Mouse (Mus musculus) lung, embryonic 14.5 days (tissue): Measurements from ENCODE around the gene Spcs2. TPM values are rescaled to one million over a fixed set of nuclear protein-coding genes. Genes with fewer than 3 reads are reported as not detected.
A peak's percentile ranks its signal among the peaks of the same experiment; 100 is the strongest.

Source experiments
- ATAC-seq: fragments of 200-750 bp; cut with Nextera tagmentation; 2 replicates; pipeline ENCODE4 v1.8.0; 2017; ENCODE audit warnings: mild to moderate bottlenecking, moderate TSS enrichment, moderate library complexity; ENCODE audit not compliant: insufficient read depth
- DNase-seq: peaks from one replicate; pipeline ENCODE4 v3.0.0-alpha.2; 2015
- H3K27ac ChIP-seq: fragments of 300-500 bp; sonication (generic); 2 replicates; pipeline ENCODE4 v1.5.1; 2014; ENCODE audit warnings: low read depth, mild to moderate bottlenecking, moderate library complexity
- H3K27me3 ChIP-seq: fragments of 300-500 bp; sonication (generic); 2 replicates; pipeline ENCODE4 v1.6.1; 2014; ENCODE audit warnings: low read length, control low read depth; ENCODE audit not compliant: insufficient read depth
- H3K36me3 ChIP-seq: fragments of 300-500 bp; sonication (generic); 2 replicates; pipeline ENCODE4 v1.6.1; 2014; ENCODE audit warnings: control low read depth; ENCODE audit not compliant: insufficient read depth
- H3K4me1 ChIP-seq: fragments of 300-500 bp; sonication (generic); 2 replicates; pipeline ENCODE4 v1.6.1; 2014; ENCODE audit warnings: antibody characterized with exemption, control low read depth; ENCODE audit not compliant: insufficient read depth
- H3K4me2 ChIP-seq: fragments of 300-500 bp; sonication (generic); 2 replicates; pipeline ENCODE4 v1.6.1; 2014; ENCODE audit warnings: mild to moderate bottlenecking
- H3K4me3 ChIP-seq: fragments of 300-500 bp; sonication (generic); 2 replicates; pipeline ENCODE4 v1.5.1; 2014; ENCODE audit warnings: low read depth, low read length
- H3K9ac ChIP-seq: fragments of 300-500 bp; sonication (generic); 2 replicates; pipeline ENCODE4 v1.6.1; 2014
- H3K9me3 ChIP-seq: fragments of 300-500 bp; sonication (generic); 2 replicates; pipeline ENCODE4 v1.6.1; 2016; ENCODE audit warnings: low read depth, low read length, control low read depth
- CTCF ChIP-seq: IDR thresholded peaks from 2 replicates; pipeline ENCODE4 v1.5.1; 2016; ENCODE audit warnings: antibody characterized with exemption, low read depth
- WGBS: fragments of 180-500 bp; shearing (Covaris S2); extraction: QIAGEN DNeasy Blood & Tissue Kit; methylation state at CpG from one replicate; pipeline ENCODE4 v1.1.7; 2014; 5-methylcytosine and 5-hydroxymethylcytosine counted together
- polyA plus RNA-seq: library from polyadenylated mRNA; unstranded; fragments of >200 nt; fragmentation: Nextera tagmentation; extraction: Ambion mirVana; gene quantifications from 2 replicates; pipeline ENCODE4 v1.2.1, GENCODE M21; 2014

Gene Spcs2
- polyA plus RNA-seq, 1 experiment from 2014 or later = 322 TPM

- H3K4me1 ChIP-seq = no peaks in the 10 kb centered on the region
- H3K27me3 ChIP-seq = no peaks in the 10 kb centered on the region
- no peak overlapping the region for H3K9ac ChIP-seq
- H3K4me2 ChIP-seq = no peak overlapping the region
- H3K4me3 ChIP-seq = no peak overlapping the region
- H3K9me3 ChIP-seq = no peaks in the 10 kb centered on the region
- TF ChIP-seq CTCF = no peak
- no peak for DNase-seq
- ATAC-seq = no peak
- no peak overlapping the region for H3K27ac ChIP-seq
- H3K36me3 ChIP-seq = no peaks in the 10 kb centered on the region
Observed at GRCm38 (mm10) chr7:99887743-99888142, 24.5 kb upstream of the Spcs2 start.

GRCm38 (mm10) chr7:99887230-99887735, 24.0 kb upstream of the Spcs2 start:
- no peaks in the 10 kb centered on the region for H3K4me1 ChIP-seq
- H3K9ac ChIP-seq = no peak overlapping the region
- H3K27me3 ChIP-seq = no peaks in the 10 kb centered on the region
- H3K36me3 ChIP-seq = no peaks in the 10 kb centered on the region
- no peak overlapping the region for H3K4me2 ChIP-seq
- no peak for ATAC-seq
- H3K9me3 ChIP-seq = no peaks in the 10 kb centered on the region
- H3K4me3 ChIP-seq = no peak overlapping the region
- 56% methylated on average over 2 of the region's 2 CpGs for WGBS
- H3K27ac ChIP-seq = no peak overlapping the region
- no peak for TF ChIP-seq CTCF
- DNase-seq = no peak

- Histone ChIP-seq H3K4me1 (no peaks in the 10 kb centered on the region), H3K4me3 (no peak overlapping the region), H3K4me2 (no peak overlapping the region), H3K27me3 (no peaks in the 10 kb centered on the region), H3K9ac (no peak overlapping the region), H3K27ac (no peak overlapping the region), H3K36me3 (no peaks in the 10 kb centered on the region), H3K9me3 (no peaks in the 10 kb centered on the region)
- ATAC-seq = no peak
- 72% methylated on average over 2 of the region's 2 CpGs for WGBS
- DNase-seq = no peak
- TF ChIP-seq CTCF = no peak
Observed at GRCm38 (mm10) chr7:99878254-99878653, 15.0 kb upstream of the Spcs2 start.

GRCm38 (mm10) chr7:99876345-99876744, 13.1 kb upstream of the Spcs2 start:
- no peak for ATAC-seq

GRCm38 (mm10) chr7:99875891-99876290, 12.6 kb upstream of the Spcs2 start:
- WGBS = 42% methylated on average over 5 of the region's 5 CpGs
- Histone ChIP-seq H3K4me3 (no peak overlapping the region), H3K9ac (no peak overlapping the region), H3K36me3 (no peaks in the 10 kb centered on the region), H3K27me3 (no peaks in the 10 kb centered on the region), H3K9me3 (no peaks in the 10 kb centered on the region), H3K4me1 (no peaks in the 10 kb centered on the region), H3K4me2 (no peak overlapping the region), H3K27ac (no peak overlapping the region)
- DNase-seq (no peak), ATAC-seq (no peak)
- TF ChIP-seq CTCF = no peak

More at GRCm38 (mm10) chr7:99876345-99876744, 13.1 kb upstream of the Spcs2 start:
- Histone ChIP-seq H3K27me3 (no peaks in the 10 kb centered on the region), H3K4me2 (no peak overlapping the region), H3K27ac (no peak overlapping the region), H3K9me3 (no peaks in the 10 kb centered on the region), H3K4me1 (no peaks in the 10 kb centered on the region), H3K4me3 (no peak overlapping the region), H3K36me3 (no peaks in the 10 kb centered on the region), H3K9ac (no peak overlapping the region)
- peak; percentile 94 for TF ChIP-seq CTCF
- DNase-seq = peak; percentile 94
- WGBS = 1% methylated on average over 3 of the region's 3 CpGs

GRCm38 (mm10) chr7:99873965-99874364, 10.7 kb upstream of the Spcs2 start:
- no peaks in the 10 kb centered on the region for H3K36me3 ChIP-seq
- no peaks in the 10 kb centered on the region for H3K4me1 ChIP-seq
- no peak overlapping the region for H3K4me3 ChIP-seq
- no peak overlapping the region for H3K27ac ChIP-seq
- TF ChIP-seq CTCF = no peak
- DNase-seq (no peak), ATAC-seq (no peak)
- no peaks in the 10 kb centered on the region for H3K9me3 ChIP-seq
- WGBS = 65% methylated on average over 6 of the region's 6 CpGs
- no peak overlapping the region for H3K4me2 ChIP-seq
- no peak overlapping the region for H3K9ac ChIP-seq
- no peaks in the 10 kb centered on the region for H3K27me3 ChIP-seq

- Histone ChIP-seq H3K4me1 (no peaks in the 10 kb centered on the region), H3K27ac (no peak overlapping the region), H3K36me3 (no peaks in the 10 kb centered on the region), H3K9me3 (no peaks in the 10 kb centered on the region), H3K27me3 (no peaks in the 10 kb centered on the region), H3K9ac (no peak overlapping the region), H3K4me3 (no peak overlapping the region), H3K4me2 (no peak overlapping the region)
- ATAC-seq (no peak), DNase-seq (no peak)
- 62% methylated on average over 4 of the region's 4 CpGs for WGBS
- TF ChIP-seq CTCF = no peak
Observed at GRCm38 (mm10) chr7:99869296-99869695, 6.0 kb upstream of the Spcs2 start.

GRCm38 (mm10) chr7:99865219-99865618, 2.0 kb upstream of the Spcs2 start:
- Histone ChIP-seq H3K9ac (no peak overlapping the region), H3K27ac (no peak overlapping the region), H3K9me3 (no peaks in the 10 kb centered on the region), H3K36me3 (no peaks in the 10 kb centered on the region), H3K4me1 (no peaks in the 10 kb centered on the region), H3K27me3 (no peaks in the 10 kb centered on the region), H3K4me2 (no peak overlapping the region), H3K4me3 (no peak overlapping the region)
- ATAC-seq (no peak), DNase-seq (peak; percentile 24)
- WGBS = 34% methylated on average over 3 of the region's 3 CpGs
- no peak for TF ChIP-seq CTCF
